Mouse (Mus musculus) forelimb bud, embryonic 11.5 days (tissue): ENCODE data around the gene Slx4.
"Not testable (repeated sequence)": the region's sequence is repeated elsewhere in the genome, so short reads cannot be mapped to it uniquely, and the experiment has no call there.

Source experiments
- DNase-seq: peaks from one replicate; pipeline ENCODE4 v3.0.0-alpha.2; 2012; ENCODE audit warnings: low read depth, low spot score

Slx4 gene

GRCm38 (mm10) chr16:4012882-4013570 is 9.5 kb upstream of the Slx4 start:
- DNase-seq: no peak

- DNase-seq: no peak
These were observed 15.2 kb downstream of the Slx4 start for GRCm38 (mm10) chr16:3988410-3988809.

DNA sequence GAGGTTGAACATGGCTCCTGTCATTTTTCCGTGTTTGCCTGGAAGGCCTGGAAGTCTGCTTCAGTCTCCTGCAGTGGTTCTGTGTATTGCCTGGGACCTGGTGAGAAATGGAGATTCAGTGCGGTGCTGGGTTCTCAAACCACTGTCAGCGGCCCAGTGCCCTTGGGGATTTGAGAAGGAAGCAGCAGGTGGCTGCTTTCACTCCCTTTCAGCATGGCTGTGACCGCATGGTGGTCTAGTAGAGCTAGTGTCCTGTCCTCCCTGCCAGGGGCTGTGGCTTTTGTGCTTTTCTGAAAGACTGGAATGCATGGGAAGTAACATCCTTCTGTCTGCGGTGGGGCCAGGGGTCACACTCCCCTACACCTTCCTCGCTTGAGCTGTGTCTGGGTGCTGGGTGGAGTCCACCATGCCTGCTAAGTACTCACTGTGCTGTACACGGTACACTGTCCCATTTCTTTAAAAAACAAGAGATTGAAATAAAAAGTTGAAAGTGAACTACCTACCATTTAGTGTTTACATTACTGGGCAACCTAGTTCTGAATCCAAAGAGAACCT is 20.3 kb downstream of the Slx4 start:
- no peak for DNase-seq

DNA sequence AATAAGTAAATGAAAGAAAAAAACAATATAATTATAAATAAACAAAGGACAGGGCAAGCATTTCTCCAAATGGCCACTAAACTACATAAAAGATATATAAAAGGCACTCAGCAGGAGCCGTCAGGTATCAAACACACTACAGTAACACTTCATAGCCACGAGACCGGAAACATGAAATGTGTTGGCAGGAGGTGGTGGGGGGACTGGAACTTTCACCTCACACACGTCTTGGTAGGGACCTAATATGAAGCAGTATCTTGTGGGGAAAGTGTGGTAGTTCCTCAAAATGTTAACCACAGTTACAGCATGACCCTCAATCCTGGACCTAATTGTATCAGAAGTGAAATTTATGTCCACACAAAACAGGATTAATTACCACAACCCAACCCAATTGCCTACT is 21.4 kb downstream of the Slx4 start:
- no peak for DNase-seq

DNA sequence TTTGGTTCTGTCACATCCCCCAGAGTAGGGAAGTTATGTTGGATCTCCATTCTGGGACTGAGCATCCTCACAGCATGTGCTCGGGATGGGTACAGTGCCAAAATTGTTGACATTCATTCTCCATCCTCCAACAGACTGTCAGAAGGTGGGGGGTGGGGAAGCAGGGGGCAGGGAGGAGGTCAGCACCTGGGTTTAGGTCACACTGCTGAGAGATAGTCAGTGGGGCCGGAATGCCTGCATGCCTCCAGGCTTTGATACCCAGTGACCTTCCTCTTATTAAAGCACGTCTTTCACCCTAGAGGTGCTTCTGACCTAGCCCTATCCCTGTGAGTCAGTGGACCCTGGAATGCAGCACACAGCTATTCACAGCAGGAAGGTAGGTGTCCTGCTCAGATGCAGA is 26.9 kb downstream of the Slx4 start:
- DNase-seq: no peak

DNA sequence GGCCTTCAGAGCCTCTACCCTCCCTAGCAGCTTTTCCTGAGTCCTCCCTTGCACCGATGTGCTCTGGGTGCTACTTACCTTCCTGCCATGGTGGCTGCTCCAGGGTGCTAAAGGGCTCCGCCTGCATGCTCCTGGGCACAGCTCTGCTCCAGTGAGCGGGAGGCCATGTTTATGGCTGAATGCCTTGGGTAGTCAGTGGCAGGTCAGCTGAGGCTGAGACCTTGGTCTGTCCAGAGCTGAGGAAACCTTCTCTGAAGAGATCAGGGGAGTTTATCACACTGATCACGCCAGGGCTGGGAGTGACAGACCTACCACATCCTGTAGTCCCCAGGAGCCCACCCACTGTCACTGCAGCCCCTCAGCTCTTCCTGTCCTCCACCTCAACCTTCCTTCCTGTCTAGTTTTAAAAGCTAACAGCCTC is 27.3 kb downstream of the Slx4 start, which contains the start of gene Nlrc3:
Nlrc3 (minus strand) TSS at position 382 of the 421 bp plus-strand sequence.
- DNase-seq: no peak

DNA sequence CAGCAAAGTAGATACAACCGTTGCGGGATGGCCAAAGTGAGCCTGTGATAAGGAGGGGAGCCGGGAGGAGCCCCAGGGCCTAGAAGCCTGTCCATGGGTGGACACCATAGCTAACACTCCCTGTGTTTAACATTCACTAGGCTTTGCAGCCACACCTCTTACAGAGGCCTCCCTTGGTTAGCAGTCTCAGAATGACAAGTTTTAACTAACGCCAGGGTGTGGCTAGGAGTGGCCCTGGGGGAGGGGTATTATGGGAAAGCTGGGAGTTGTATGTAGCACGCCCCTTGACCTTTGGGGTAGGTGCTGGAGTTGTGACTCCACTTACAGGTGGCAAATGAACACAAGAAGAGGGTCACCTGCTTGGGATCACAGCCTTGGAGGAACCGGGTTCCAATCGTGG is 27.9 kb downstream of the Slx4 start:
- no peak for DNase-seq

DNA sequence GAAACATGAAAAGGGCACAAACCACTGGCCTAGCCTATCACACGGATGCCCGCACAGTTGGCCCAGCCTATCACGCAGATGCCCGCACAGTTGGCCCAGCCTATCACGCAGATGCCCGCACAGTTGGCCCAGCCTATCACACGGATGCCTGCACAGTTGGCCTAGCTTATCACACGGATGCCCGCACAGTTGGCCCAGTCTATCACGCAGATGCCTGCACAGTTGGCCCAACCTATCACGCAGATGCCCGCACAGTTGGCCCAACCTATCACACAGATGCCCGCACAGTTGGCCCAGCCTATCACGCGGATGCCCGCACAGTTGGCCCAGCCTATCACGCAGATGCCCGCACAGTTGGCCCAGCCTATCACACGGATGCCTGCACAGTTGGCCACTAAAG is 29.1 kb downstream of the Slx4 start:
- DNase-seq: not testable (repeated sequence)

DNA sequence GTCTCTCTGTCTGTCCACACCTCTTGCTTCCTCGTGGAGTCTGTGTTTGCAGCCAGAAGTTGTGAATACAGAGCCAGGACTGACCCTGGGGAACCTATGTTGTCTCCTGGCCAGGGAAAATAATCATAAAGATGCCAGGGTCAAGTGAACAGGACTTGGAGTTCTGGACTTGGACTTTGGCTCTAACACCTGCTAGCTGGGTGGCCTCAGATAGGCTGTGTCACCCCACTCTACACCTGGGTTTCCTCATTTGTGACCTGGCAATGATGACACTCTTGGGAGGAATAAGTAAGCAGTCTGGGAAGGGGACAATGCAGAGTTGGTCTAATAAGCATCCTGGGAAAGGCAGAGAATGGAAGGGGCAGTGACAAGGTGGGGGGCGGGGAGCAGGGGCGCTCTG is 38.0 kb downstream of the Slx4 start:
- no peak for DNase-seq

DNA sequence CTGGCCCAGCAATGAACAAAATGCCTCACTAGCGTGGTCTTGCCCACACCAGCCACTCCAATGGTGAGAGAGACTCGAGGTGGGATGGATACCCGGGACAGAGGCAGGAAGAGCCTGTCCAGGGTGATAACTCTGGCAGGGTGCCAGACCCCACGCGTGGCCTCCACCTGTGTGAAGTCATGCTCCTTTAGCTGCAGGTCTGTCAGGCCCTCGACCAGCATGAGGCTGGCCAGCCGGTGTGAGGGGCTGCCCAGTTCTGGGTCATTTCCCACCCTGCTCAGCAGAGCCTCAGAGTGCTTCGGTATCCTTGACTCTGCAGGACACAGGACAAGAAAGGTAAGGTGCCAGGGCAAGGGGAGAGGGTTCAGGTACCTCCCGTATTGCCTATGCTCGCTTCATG is 38.6 kb downstream of the Slx4 start:
- DNase-seq: no peak

- DNase-seq: no peak
These were observed 44.3 kb downstream of the Slx4 start for GRCm38 (mm10) chr16:3959261-3959660.

DNA sequence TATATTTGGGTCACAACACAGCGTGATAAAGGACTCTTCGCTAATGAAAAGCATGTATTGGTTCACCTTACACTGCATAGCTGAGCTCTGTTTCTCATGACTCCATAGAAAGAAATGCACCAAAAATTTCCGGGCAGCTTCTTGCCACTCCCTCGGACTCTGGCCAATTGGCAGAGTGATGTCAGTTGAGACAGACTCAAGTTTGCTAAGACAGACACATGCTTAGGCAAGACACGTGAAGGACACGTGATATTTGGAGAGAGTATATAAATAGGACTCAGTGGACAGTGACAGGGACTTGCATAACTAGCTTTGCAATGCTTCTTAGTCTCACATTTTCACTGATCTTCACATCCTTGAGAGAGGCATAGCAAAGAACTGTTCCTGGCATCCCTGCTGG is 47.2 kb downstream of the Slx4 start:
- DNase-seq: no peak

DNA sequence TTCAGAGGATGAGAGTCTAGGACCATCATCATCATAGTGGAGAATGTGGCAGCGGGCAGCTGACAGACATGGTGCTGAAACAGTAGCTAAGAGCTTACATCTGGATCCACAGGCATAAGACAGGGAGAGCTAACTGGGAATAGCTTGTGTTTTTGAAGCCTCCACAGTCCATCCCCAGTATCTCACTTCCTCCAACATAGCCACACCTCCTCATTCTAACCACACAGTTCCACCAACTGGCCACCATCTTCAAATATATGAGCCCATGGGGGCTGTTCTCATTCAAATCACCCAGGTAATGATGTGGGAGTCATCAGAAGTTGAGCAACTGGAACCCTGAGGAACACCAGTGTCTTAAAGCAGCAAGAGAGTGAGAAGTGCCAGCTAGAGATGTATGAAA is 52.4 kb downstream of the Slx4 start:
- no peak for DNase-seq

GRCm38 (mm10) chr16:3934701-3935100 is 68.9 kb downstream of the Slx4 start:
- DNase-seq: no peak

GRCm38 (mm10) chr16:3934091-3934490 is 69.5 kb downstream of the Slx4 start:
- no peak for DNase-seq

GRCm38 (mm10) chr16:3933536-3933935 is 70.0 kb downstream of the Slx4 start:
- DNase-seq: no peak

GRCm38 (mm10) chr16:3929151-3929550 is 74.4 kb downstream of the Slx4 start:
- no peak for DNase-seq
